Comparison of ENCODE assay signal across 24 mouse cellular contexts in the genomic region with DNA sequence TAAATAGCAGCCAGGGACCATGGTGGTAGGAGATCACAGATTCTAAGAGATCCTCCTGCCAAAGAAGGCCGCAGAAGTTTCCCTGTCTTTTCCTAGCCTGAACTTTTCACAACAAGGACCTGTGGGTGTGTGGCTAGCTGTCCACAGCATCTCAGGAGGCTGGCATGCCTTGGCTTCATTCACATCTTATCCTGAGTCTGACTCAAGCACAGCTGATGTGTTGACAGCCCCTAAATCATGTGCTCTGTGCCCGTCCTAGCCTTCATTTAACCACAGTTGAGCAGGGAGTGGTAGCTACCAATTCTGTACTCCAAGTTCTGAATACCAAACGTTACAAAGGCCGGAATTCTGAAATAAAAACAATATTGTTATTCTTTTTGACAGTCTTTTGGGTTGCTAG. TPM values are rescaled to one million over a fixed set of nuclear protein-coding genes. Genes with fewer than 3 reads are reported as not detected.
A peak's percentile ranks its signal among the peaks of the same experiment; 100 is the strongest.
DNase-seq lines count a peak whose midpoint lies in the region; ATAC-seq and TF ChIP-seq lines count a peak whose summit lies in the region.
"Had no signal": no experiment of that assay in that cellular context is flagged by ENCODE, and none has a peak within 500 bp of the region (broad histone marks: within the 10 kb centered on the region; RNA-seq: fewer than 3 reads in every experiment).

No protein-coding gene starts in this region.

- peak; percentile 2 for DNase-seq in gastrocnemius, postnatal 25 days
- no peak for DNase-seq in gastrocnemius, postnatal 4 days (ENCODE audit: low spot score in 2 of 2)
- peak; percentile 52 for DNase-seq in heart, postnatal 0 days (ENCODE audit: low spot score)
- no peak for DNase-seq in heart, adult 18-20 months
- DNase-seq in NIH3T3 (ENCODE audit: low read depth) = peak; percentile 81
- no peak for DNase-seq in layer of hippocampus, adult 11-12 months (ENCODE audit: low spot score)
- no peak for DNase-seq in embryo, embryonic 10 days (ENCODE audit: low spot score)
- DNase-seq: adrenal gland, adult 8-10 months; adrenal gland, postnatal 36 days; cerebellum, adult 2 months; cerebellum, postnatal 10 days; embryo, embryonic 11 days; gastrocnemius, postnatal 10 days; kidney, adult 8-10 months had no signal

- H3K27me3 ChIP-seq in heart, postnatal 0 days (ENCODE audit: control insufficient read depth, insufficient read depth, low read length) = no peaks in the 10 kb centered on the region
- H3K27me3 ChIP-seq: embryonic facial prominence, embryonic 15.5 days; forebrain, embryonic 15.5 days; hindbrain, embryonic 15.5 days had no signal

- no peak for TF ChIP-seq CTCF in heart, postnatal 0 days (IDR thresholded peaks at IDR 0.05; ENCODE audit: low read depth)

- TF ChIP-seq EP300 in heart, postnatal 0 days (IDR thresholded peaks at IDR 0.05; ENCODE audit: low read depth) = no peak

- H3K27ac ChIP-seq in heart, postnatal 0 days (ENCODE audit: low read depth) = no peak overlapping the region
- H3K27ac ChIP-seq: embryonic facial prominence, embryonic 15.5 days; forebrain, embryonic 15.5 days; heart, embryonic 13.5 days; hindbrain, embryonic 15.5 days had no signal

- no peaks in the 10 kb centered on the region for H3K9me3 ChIP-seq in heart, postnatal 0 days (replicated peaks; ENCODE audit: control insufficient read depth, low read length)
- H3K9me3 ChIP-seq: embryonic facial prominence, embryonic 15.5 days; forebrain, embryonic 15.5 days; heart, embryonic 13.5 days; hindbrain, embryonic 15.5 days had no signal

- ATAC-seq in heart, postnatal 0 days (ENCODE audit: insufficient read depth, low read depth) = no peak
- ATAC-seq: forebrain, embryonic 15.5 days; inflammation-experienced regulatory T-cells, adult 6 months; intestine, postnatal 0 days had no signal

- H3K36me3 ChIP-seq in heart, postnatal 0 days (replicated peaks; ENCODE audit: control insufficient read depth, insufficient read depth, low read length) = no peaks in the 10 kb centered on the region
- H3K36me3 ChIP-seq: embryonic facial prominence, embryonic 15.5 days; forebrain, embryonic 15.5 days; heart, embryonic 13.5 days; hindbrain, embryonic 15.5 days had no signal

- 47% methylated on average over 4 of the region's 4 CpGs for WGBS in heart, postnatal 0 days

- H3K4me3 ChIP-seq in heart, postnatal 0 days (ENCODE audit: low read depth, low read length) = no peak overlapping the region
- H3K4me3 ChIP-seq: embryonic facial prominence, embryonic 15.5 days; erythroblast, embryonic 14.5 days; forebrain, embryonic 15.5 days; heart, embryonic 13.5 days; hindbrain, embryonic 15.5 days had no signal

- H3K9ac ChIP-seq in heart, postnatal 0 days (replicated peaks; ENCODE audit: low read depth, low read length) = no peak overlapping the region
- H3K9ac ChIP-seq: embryonic facial prominence, embryonic 15.5 days; forebrain, embryonic 15.5 days; heart, embryonic 13.5 days; hindbrain, embryonic 15.5 days had no signal

- H3K4me2 ChIP-seq in heart, postnatal 0 days (ENCODE audit: low read depth, low read length) = no peak overlapping the region
- H3K4me2 ChIP-seq: embryonic facial prominence, embryonic 15.5 days; forebrain, embryonic 15.5 days; heart, embryonic 13.5 days; hindbrain, embryonic 15.5 days had no signal

- H3K4me1 ChIP-seq in heart, postnatal 0 days (ENCODE audit: control insufficient read depth, insufficient read depth) = peaks cover 22% of the 10 kb centered on the region; the same call in 1 of the 2 replicates

RNA-seq across cellular contexts. Expression of a gene that starts 1.4 kb away (rescaled TPM):
- not detected for total RNA-seq in gastrocnemius, postnatal 25 days (2021)
- not detected for total RNA-seq in gastrocnemius, postnatal 4 days (2021)
- total RNA-seq in heart, postnatal 0 days (2014; rRNA removed; ENCODE audit: low replicate concordance) = not detected in 2 replicates
- 0.10 TPM in 1 of 2 replicates, not detected in the other for polyA plus RNA-seq in heart, postnatal 0 days (2015; fragmentation: Nextera tagmentation; extraction: Ambion mirVana)
- under 1 TPM in 1 of 2 experiments, not detected in 1; 0.26 TPM for total RNA-seq in heart, adult 18-20 months (2021)
- total RNA-seq: CH12.LX; gastrocnemius, postnatal 10 days; granulocyte monocyte progenitor cell, adult 5-6 weeks; heart, postnatal 25 days had no signal
- polyA plus RNA-seq: erythroblast, embryonic 14.5 days; heart, embryonic 13.5 days; inflammation-experienced regulatory T-cells, adult 6 months; intestine, postnatal 0 days had no signal

RNA-seq across cellular contexts. Expression of a gene that starts 26.9 kb away (rescaled TPM):
- total RNA-seq in gastrocnemius, postnatal 25 days (2021) = 1 to 10 TPM; 8.4 to 9.4 TPM
- 10 to 100 TPM; 41.5 to 43.1 TPM for total RNA-seq in gastrocnemius, postnatal 4 days (2021)
- 27.7 and 29.9 TPM in 2 replicates for total RNA-seq in heart, postnatal 0 days (2014; rRNA removed; ENCODE audit: low replicate concordance)
- polyA plus RNA-seq in heart, postnatal 0 days (2015; fragmentation: Nextera tagmentation; extraction: Ambion mirVana) = 11.8 and 13.2 TPM in 2 replicates
- total RNA-seq in heart, adult 18-20 months (2021) = 10 to 100 TPM; 11.2 to 14.0 TPM

RNA-seq across cellular contexts. Expression of a gene that starts 53.2 kb away (rescaled TPM):
- total RNA-seq in gastrocnemius, postnatal 25 days (2021) = 10 to 100 TPM; 26.9 to 31.0 TPM
- total RNA-seq in gastrocnemius, postnatal 4 days (2021) = 10 to 100 TPM; 63.6 to 70.9 TPM
- total RNA-seq in heart, postnatal 0 days (2014; rRNA removed; ENCODE audit: low replicate concordance) = 80.9 and 89.3 TPM in 2 replicates
- 52.0 and 53.1 TPM in 2 replicates for polyA plus RNA-seq in heart, postnatal 0 days (2015; fragmentation: Nextera tagmentation; extraction: Ambion mirVana)
- total RNA-seq in heart, adult 18-20 months (2021) = 10 to 100 TPM; 30.1 to 31.0 TPM

Comparison
In these comparisons a context has a peak if more than half of its experiments do, and no peak if none do; other contexts are left out.
1. DNase-seq: peak in gastrocnemius, postnatal 25 days (single experiment), heart, postnatal 0 days (single experiment) and NIH3T3 (single experiment); none in gastrocnemius, postnatal 4 days (0 of 2), heart, adult 18-20 months (0 of 2), layer of hippocampus, adult 11-12 months (single experiment) and embryo, embryonic 10 days (single experiment).